8 mouse cellular contexts compared by ENCODE assay signal in the genomic region with DNA sequence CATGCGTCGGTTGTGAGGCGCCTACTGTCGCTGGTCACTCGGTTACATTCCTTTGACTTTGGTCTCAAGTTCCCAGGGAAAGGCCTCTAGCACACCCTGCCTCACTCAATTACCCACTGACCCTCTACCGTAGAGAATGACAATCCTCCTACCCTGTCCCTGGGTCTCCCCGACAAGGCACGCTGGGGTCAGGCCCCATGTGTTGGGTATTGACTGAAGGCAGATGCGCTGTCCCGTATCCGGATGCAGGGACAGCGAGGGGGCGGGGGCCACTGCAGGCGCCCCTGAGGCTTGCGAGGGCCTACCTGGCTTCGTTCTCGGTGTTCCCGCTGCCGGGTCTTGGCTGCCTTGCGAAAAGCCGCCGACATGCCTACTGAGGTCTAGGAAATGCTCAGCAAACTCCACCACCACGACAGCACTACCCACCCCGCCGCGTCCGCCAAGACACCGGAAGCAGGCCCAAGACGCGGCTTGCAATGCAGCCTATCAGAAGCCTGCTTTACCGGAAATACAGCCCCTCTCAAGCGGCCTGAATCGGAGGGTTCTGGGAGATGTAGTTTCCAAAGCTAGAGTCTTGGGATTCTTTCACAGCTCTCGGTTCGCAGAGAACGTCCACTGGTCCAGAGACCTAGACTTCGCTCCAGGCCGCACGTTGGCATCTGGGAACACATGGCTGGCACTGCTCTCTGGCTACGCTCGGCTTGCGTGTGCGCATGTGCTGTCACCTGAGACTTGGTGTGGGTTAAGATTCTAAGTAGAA. TPM values are rescaled to one million over a fixed set of nuclear protein-coding genes. Genes with fewer than 3 reads are reported as not detected.
DNase-seq lines count a peak whose midpoint lies in the region; ATAC-seq and TF ChIP-seq lines count a peak whose summit lies in the region.

Gene Utp11, minus strand, starts transcription at position 466 of the 760 bp plus-strand sequence.

- peak within 1 kb of the TSS; percentile 55; the same call in 1 of the 2 replicates for H3K27ac ChIP-seq in embryonic facial prominence, embryonic 12.5 days
- peak within 1 kb of the TSS; percentile 53 for H3K27ac ChIP-seq in kidney, adult 2 months (ENCODE audit: insufficient read depth, low read depth, low read length)
- H3K27ac ChIP-seq in limb, embryonic 11.5 days (replicated peaks; ENCODE audit: low read depth, low read length): 0 out of 2 replicates have a peak within 1 kb of the TSS, but pooled peaks have one; percentile 14
- H3K27ac ChIP-seq in midbrain, embryonic 13.5 days: 0 out of 2 replicates have a peak within 1 kb of the TSS, but pooled peaks have one; percentile 54

- peak within 1 kb of the TSS; percentile 68 for H3K4me2 ChIP-seq in embryonic facial prominence, embryonic 12.5 days (replicated peaks)
- H3K4me2 ChIP-seq in limb, embryonic 11.5 days (ENCODE audit: low read depth, severe bottlenecking): peak within 1 kb of the TSS; percentile 55
- peak within 1 kb of the TSS; percentile 71 for H3K4me2 ChIP-seq in midbrain, embryonic 13.5 days (replicated peaks)

- under 1% methylated on average over 43 of the region's 43 CpGs for WGBS in embryonic facial prominence, embryonic 12.5 days
- WGBS in kidney, adult 2 months: under 1% methylated on average over 43 of the region's 43 CpGs
- 1% methylated on average over 43 of the region's 43 CpGs for WGBS in limb, embryonic 11.5 days
- WGBS in midbrain, embryonic 13.5 days: 1% methylated on average over 43 of the region's 43 CpGs

- no peaks in the 10 kb centered on the region for H3K9me3 ChIP-seq in embryonic facial prominence, embryonic 12.5 days
- H3K9me3 ChIP-seq in limb, embryonic 11.5 days (ENCODE audit: control insufficient read depth, low read length): no peaks in the 10 kb centered on the region
- H3K9me3 ChIP-seq in midbrain, embryonic 13.5 days: no peaks in the 10 kb centered on the region

- peak; percentile 92 for ATAC-seq in embryonic facial prominence, embryonic 12.5 days (ENCODE audit: insufficient number of reproducible peaks, insufficient read depth, low FRiP score, low TSS enrichment)
- peak; percentile 90 for ATAC-seq in limb, embryonic 11.5 days (ENCODE audit: insufficient number of reproducible peaks, low FRiP score, low TSS enrichment, low read depth)
- peak; percentile 98 for ATAC-seq in midbrain, embryonic 13.5 days

- H3K36me3 ChIP-seq in embryonic facial prominence, embryonic 12.5 days: peaks cover 7% of the 10 kb centered on the region; the same call in 1 of the 2 replicates
- H3K36me3 ChIP-seq in kidney, adult 2 months (ENCODE audit: control insufficient read depth, insufficient read depth, low read length): no peaks in the 10 kb centered on the region; the same call in 1 of the 2 replicates
- no peaks in the 10 kb centered on the region for H3K36me3 ChIP-seq in limb, embryonic 11.5 days (ENCODE audit: control insufficient read depth, insufficient read depth, low read length)
- H3K36me3 ChIP-seq in midbrain, embryonic 13.5 days: no peaks in the 10 kb centered on the region

- 0 out of 2 replicates have a peak, but pooled peaks cover 4% of the 10 kb centered on the region for H3K27me3 ChIP-seq in embryonic facial prominence, embryonic 12.5 days
- H3K27me3 ChIP-seq in kidney, adult 2 months (replicated peaks; ENCODE audit: control insufficient read depth, insufficient read depth, low read length): no peaks in the 10 kb centered on the region
- no peaks in the 10 kb centered on the region for H3K27me3 ChIP-seq in limb, embryonic 11.5 days (ENCODE audit: control insufficient read depth, insufficient read depth, low read length)
- H3K27me3 ChIP-seq in midbrain, embryonic 13.5 days: peaks cover 22% of the 10 kb centered on the region

- H3K4me3 ChIP-seq in embryonic facial prominence, embryonic 12.5 days: peak within 1 kb of the TSS; percentile 87
- H3K4me3 ChIP-seq in kidney, adult 2 months (ENCODE audit: insufficient read depth, low read depth, low read length): peak within 1 kb of the TSS; percentile 93
- H3K4me3 ChIP-seq in limb, embryonic 11.5 days (ENCODE audit: low read depth, low read length): peak within 1 kb of the TSS; percentile 96
- peak within 1 kb of the TSS; percentile 81 for H3K4me3 ChIP-seq in midbrain, embryonic 13.5 days (replicated peaks)

- TF ChIP-seq CTCF in kidney, adult 2 months (conservative IDR thresholded peaks at IDR 0.05; ENCODE audit: insufficient read depth, insufficient read length, low read depth, low read length): no peak

- peaks cover 16% of the 10 kb centered on the region; the same call in 1 of the 2 replicates for H3K4me1 ChIP-seq in embryonic facial prominence, embryonic 12.5 days
- peaks cover 17% of the 10 kb centered on the region; the same call in 1 of the 2 replicates for H3K4me1 ChIP-seq in kidney, adult 2 months (ENCODE audit: control insufficient read depth, insufficient read depth, low read length)
- peaks cover 10% of the 10 kb centered on the region for H3K4me1 ChIP-seq in limb, embryonic 11.5 days (ENCODE audit: control insufficient read depth, insufficient read depth, low read length)
- H3K4me1 ChIP-seq in midbrain, embryonic 13.5 days (replicated peaks): peaks cover 27% of the 10 kb centered on the region

- peak within 1 kb of the TSS; percentile 81 for H3K9ac ChIP-seq in embryonic facial prominence, embryonic 12.5 days
- peak within 1 kb of the TSS; percentile 87 for H3K9ac ChIP-seq in limb, embryonic 11.5 days (ENCODE audit: low read length)
- H3K9ac ChIP-seq in midbrain, embryonic 13.5 days (replicated peaks): peak within 1 kb of the TSS; percentile 86

- peak; percentile 96 for DNase-seq in 416B (ENCODE audit: low read depth)
- DNase-seq in adrenal gland, postnatal 36 days: peak; percentile 87 to 89
- DNase-seq in heart, adult 18-20 months: peak; percentile 91 to 94
- DNase-seq in kidney, adult 2 months: peak; percentile 97
- peak; percentile 86 for DNase-seq in limb, embryonic 11.5 days (ENCODE audit: low spot score)
- peak; percentile 71 to 76 for DNase-seq in spleen, adult 18-20 months

- peak; percentile 53 for TF ChIP-seq POLR2A in kidney, adult 2 months (IDR thresholded peaks at IDR 0.05; ENCODE audit: low read depth, low read length)

RNA-seq across cellular contexts. Expression of gene Utp11, which starts in this region (rescaled TPM):
- 10 to 100 TPM; 30.0 to 40.6 TPM for total RNA-seq in adrenal gland, postnatal 36 days (2021)
- polyA plus RNA-seq in embryonic facial prominence, embryonic 12.5 days (2016; fragmentation: Nextera tagmentation; extraction: Ambion mirVana): 81.1 and 86.4 TPM in 2 replicates
- total RNA-seq in heart, adult 18-20 months (2021): 10 to 100 TPM; 11.0 to 14.0 TPM
- polyA plus RNA-seq in kidney, adult 2 months (2012; rRNA removed): 6.4 and 7.9 TPM in 2 replicates
- 78.9 TPM in 2 replicates for polyA plus RNA-seq in limb, embryonic 11.5 days (2014; fragmentation: Nextera tagmentation; extraction: Ambion mirVana)
- polyA plus RNA-seq in midbrain, embryonic 13.5 days (2015; fragmentation: Nextera tagmentation; extraction: Ambion mirVana): 48.3 and 51.1 TPM in 2 replicates

Comparison
In these comparisons a context has a peak if more than half of its experiments do, and no peak if none do; other contexts are left out.
1. Peak in every context shown above with its lines: DNase-seq, ATAC-seq, H3K4me3 ChIP-seq and H3K27ac ChIP-seq.